Mouse (Mus musculus) thymus, postnatal 36 days (tissue): ENCODE measurements around the gene Pspn.

ENCODE experiments used
- DNase-seq, 2 experiments: peaks; one replicate each; pipeline ENCODE4 v3.0.0; 2022; ENCODE audit warnings: mixed read lengths in 2 of 2

Gene Pspn

DNA sequence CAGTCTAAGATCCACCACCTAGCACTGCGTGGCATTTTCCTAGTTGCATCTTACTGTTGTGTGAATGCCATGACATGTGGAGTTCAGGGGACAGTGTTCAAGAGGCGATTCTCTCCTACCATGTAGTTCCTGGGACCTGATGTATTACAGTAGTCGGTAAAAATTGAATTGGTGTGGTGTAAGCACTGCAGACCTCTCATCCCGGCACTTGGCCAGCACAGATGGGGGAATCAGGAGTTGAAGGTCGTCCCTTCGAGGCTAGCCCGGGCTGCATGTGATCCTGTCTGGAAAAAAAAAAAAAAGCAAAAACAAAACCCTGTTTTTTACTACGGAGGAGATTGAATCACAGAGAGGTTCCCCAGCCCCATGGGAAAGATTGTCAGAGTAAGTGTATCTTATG is 4.8 kb downstream of the Pspn start:
- DNase-seq = no peak

DNA sequence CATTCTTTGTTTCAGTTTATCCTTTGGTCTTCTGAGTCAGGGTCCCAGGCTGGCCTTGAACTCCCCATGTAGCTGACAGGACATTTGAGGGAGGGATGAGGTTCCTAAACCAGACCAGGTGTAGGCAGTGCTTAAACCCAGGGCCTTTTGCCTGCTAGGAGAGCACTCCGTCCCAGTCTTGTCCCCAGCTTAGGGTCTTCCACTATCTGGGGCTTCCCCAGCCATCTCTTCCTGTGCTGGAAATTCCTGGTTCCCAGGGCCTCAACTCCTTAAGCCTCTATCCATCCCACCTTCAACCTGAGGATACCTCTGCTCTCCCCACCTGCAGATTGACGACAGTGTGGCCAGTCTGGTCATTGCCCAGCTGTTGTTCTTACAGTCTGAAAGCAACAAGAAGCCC is 8.9 kb downstream of the Pspn start:
- no peak for DNase-seq

DNA sequence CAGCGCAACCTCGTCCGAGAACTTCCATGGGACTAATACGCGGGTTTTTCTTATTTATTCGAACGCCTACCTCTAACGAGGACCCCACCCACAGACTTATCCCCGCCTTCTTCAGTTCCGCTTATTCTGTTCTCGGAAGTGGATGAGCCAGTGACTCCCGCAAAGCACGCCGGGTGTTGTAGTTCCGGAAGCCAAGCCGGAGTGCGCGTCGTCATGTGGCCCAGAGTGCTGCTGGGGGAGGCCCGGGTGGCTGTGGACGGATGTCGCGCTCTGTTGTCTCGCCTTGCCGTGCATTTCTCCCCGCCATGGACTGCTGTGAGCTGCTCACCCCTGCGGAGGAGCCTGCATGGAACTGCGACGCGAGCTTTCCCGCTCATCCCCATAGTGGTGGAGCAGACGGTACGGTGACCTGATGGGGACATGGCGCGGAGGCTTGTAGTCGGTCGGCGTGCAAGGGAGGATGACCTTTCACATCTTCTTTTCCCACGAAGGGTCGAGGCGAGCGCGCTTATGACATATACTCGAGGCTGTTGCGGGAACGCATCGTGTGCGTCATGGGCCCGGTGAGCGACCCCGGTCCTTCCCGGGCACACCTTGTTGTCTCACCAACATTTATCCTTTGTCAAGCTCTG is 9.6 kb downstream of the Pspn start, which contains the start of gene Clpp:
Gene Clpp (plus strand): TSS at position 191 of the 632 bp plus-strand sequence.
- DNase-seq = peak; percentile 93 to 97

DNA sequence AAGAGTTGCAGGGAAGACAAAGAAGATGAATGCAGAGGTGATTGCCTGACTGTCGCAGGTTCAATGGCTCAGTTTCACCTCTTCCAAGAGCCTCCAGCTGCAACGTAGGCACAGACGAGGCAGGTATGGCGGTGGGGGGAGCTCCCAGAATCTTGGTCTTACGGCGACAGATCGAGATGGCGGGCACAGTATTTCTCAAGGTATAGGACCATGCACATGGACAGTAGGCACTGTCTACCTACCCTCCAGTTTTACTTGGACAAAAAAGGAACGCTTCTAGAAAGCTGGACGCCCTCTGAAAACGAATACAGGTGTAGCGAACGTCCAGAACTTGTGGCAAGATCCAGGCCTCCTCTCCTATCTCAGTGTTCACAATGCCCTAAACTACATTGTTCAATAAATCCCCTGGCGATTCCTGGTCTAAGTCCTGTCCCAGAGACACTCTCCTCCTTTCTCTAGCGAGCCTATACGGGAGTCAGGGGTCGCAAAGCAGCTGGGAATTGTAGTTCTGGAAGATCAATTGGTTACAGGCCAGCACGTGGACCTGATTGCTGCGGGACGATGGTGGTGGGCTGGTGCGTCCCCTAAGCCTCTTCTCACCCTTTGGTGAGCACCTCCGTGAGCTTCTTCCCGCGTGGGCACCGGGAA is 10.2 kb downstream of the Pspn start:
- DNase-seq = peak; percentile 19 to 38

DNA sequence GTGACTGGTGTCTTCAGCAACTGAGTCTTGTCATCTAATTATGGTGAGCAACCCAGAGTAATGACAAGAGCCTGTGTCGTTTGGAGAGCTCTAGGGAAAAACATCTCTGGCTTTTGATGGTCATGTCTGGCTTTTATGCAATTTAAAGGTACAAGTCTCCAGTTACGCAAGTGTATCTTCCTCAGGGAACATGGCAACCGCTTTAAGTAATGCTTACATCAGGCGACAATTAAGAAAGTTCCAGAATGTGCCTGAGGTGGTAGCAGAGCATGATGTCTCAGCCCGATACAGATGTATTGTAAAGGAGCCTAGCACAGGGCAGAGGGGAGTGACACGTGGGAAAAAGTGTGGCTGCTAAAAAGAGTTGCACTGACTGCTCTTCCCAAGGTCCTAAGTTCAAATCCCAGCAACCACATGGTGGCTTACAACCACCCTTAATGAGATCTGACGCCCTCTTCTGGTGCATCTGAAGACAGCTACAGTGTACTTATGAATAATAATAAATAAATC is 10.8 kb downstream of the Pspn start:
- no peak for DNase-seq

DNA sequence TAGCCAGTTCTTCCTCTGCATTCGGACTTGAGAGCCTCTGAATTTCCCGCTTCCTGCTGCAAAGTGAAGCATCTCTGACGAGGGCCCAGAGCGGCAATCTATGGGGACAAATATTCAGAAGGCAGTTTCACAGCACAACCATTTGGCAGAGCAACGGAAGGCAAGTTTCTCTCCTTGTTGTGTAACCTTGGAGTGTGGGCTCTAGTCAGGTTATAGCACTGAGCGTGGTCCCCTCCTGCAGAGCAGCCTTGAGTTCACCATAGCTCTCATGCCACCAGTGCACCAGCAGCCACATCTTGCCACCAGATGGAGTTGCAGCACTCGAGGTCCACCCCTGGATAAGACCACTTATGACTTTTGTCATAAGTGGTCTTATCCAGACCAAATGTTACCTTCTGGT is 11.4 kb downstream of the Pspn start:
- no peak for DNase-seq

DNA sequence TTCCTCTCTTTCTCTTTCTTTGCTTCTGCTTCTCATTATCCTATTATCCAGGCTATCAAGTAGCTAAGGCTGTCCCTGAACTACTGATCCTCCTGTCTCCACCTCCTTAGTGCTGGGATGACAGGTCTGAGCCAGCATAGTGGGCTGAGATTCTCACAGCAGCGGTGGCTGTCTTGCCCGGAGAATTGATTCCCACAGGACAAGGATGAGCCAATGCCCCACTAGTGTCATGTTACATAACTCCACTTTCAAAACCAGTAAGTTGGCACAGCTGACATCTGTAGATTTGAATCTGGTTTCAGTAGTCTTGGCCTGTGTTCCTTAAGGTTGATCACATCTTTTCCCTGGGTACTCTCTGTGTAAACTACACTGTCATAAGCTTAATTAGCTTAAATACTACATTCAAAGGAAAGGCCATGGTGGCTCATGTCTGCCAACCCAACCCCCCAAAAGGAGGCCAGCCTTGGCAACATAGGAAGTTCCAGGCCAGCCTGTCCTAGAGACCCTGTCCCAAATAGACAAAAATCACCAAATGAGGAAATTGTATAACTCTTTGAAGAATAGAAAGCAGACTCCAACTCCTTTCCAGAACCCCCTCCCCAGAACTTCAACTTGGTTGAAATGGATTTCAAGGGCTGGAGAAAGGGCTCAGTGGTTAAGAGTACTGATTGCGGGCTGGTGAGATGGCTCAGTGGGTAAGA is 13.6 kb downstream of the Pspn start:
- DNase-seq = no peak

DNA sequence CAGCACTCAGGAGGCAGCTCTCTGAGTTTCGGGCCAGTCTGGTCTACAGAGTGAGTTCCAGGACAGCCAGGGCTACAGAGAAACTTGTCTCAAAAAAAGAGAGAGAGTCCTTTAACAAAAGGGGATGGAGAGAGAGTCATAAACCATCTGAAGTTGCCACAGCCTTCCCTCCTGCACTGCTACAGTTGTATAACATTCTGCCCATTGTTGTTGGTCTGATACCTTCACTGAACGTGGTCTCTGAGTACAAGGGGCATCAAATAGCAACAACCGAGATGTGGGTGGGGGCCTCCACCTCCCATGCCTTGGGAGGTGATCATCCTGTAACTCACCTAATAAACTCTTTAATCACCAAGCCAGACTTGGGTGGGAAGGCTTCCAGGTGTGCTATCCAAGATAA is 14.2 kb downstream of the Pspn start:
- DNase-seq = no peak

DNA sequence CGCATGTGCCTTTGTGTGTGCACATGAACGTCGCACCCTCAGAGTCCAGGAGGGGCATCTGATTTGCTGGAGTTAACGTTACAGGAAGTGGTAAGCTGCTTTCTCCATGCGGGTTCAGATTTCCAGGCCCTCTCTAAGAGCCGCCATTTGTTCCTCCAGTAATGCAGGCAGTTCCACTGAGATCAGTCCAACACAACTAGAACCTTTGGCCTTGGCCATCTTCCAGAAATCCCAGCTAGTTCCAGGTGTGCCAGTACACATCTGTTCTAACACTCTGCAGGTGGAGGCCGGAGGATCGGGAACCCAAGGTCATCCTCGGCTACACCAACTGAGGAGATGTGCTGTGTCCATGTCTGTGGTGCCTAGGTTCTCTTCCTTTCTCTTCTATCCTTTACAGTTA is 14.9 kb downstream of the Pspn start:
- no peak for DNase-seq

DNA sequence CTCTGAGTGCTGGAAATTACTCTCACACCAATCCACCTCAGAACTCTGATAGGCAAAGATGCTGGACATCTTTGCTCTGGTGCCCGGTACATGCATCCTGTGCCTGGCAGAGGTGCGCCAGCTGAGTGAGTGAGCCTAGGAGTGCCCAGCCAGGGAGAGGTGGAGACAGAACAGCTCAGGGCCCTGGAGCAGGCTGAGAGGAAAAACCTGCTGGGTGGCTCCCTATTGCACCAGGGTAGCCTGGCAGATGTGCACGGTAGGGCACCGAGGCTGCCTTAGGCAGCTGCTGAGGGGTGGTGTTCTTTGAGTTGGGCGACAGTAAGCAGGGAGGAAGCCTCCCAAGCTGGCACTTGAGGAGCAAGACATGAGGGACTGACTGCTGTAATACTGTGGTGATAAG is 17.8 kb downstream of the Pspn start, which contains the start of gene Acer1:
Gene Acer1 (minus strand): TSS at position 114 of the 400 bp plus-strand sequence.
- no peak for DNase-seq

DNA sequence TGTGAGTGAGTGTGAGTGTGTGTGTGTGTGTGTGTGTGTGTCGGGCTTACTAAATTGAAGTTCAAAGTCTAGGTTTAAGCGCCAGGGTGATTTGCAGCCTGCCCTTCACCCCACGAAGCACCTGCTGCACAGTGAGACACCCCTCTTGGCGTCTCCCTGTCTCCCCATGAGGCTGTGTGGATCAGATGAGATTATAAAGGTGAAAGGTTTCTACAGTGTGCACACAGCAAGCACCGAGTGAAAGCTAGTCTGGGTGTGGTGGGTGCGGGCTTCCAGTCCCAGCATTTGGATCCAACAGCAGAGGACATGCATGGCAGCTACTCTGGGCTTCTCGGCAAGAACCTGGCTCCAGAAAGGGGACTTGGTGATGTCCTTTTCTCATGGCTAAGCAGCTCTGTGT is 18.8 kb downstream of the Pspn start:
- no peak for DNase-seq

DNA sequence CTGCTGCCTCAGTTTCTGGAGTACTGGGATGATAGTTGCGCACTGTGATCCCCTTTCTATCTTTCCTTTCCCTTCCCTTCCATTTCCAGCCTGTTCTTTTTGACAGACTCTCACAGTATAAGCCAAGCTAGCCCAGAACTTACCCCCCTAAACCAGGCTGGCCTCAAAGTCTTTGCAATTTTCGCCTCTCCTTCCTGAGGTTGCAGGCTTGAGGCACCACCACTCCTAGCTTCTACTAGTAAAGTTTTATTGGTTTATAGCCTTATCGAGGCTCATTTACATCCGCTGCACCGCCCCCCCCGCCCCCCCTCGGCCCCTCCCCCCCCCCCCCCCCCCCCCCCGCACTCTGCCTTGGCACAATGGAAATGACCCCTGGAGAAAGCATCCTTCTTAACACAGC is 20.3 kb downstream of the Pspn start:
- DNase-seq = no peak

DNA sequence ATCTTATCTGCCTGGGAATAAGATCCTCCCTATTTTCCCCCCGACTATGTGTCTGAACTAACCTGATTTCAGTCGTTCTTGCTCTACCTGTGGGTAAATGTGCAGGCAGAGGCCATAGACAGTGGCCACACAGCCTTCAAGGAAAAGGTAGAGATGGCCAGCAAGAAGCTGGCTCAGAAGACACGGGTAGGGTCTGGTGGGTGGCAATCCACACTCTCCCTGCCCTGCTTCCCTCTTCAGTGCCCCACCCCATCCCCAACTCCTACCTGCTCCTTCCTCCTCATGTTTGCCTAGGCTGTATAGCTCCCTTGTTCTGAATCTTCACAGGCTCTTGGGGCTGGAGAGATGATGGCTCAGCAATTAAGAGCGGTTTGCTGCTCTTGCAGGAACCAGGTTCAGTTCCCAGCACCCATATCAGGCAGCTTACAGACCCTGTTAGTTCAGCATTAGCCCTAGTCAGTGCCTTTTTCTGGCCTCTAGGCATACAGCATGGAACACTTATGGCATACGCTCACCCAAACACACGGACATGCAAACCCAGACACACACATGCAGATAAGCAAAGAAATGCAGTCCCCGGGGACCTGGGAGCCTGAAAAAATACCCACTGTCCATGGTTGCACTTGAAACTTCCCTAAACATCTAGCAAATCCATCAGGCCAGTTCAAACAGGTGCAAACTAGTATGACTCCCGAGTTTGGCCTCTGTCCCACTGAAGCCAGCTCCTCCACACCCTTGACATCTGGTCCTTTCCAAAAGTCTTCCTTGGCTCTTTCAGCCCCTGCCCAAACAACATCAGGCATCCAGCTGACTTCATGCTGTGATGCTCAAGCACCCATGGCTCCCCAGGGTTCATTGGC is 23.1 kb downstream of the Pspn start:
- no peak for DNase-seq

DNA sequence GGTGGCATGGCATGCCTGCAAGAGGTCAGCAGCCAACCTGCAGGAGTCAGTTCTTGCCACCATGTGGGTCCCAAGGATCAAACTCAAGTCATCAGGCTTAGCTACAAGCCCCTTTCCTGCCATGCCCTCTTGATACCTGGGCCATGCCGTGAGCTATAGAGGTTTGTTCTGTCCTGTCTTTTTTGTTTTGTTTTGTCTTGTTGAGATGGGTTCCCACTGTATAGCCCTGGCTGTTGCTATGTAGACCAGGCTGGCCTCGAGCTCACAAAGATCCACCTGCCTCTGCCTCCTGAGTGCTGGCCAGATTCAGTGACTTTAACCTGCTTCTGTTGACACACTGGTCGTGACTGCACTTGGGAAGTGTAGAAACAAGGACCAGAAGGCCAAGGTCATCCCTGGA is 24.4 kb downstream of the Pspn start:
- no peak for DNase-seq

DNA sequence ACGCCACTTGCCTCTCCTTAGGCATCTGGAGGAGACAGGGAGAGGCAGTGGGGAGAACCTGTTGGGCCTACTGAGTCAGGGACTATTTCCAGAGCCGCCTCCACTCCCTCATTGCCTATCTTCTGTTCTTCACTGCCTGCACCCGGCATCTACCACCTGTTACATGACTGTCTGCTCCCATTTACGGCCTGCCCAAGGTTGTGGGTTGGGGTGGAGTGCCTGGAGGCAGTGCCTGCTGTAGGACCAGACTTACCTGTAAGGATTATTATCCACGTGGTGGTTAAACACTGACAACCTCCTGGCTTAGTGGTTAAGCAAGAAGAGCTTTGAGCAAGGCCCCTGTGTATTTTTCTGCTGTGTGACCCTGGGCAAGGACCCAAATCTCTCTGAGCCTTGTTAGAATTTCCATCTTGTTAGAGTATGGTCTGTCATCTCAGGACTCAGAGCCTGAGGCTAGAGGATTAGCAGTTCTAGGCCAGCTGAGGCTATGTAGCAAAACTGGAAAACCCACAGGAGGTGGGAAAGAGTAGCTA is 25.0 kb downstream of the Pspn start:
- no peak for DNase-seq

DNA sequence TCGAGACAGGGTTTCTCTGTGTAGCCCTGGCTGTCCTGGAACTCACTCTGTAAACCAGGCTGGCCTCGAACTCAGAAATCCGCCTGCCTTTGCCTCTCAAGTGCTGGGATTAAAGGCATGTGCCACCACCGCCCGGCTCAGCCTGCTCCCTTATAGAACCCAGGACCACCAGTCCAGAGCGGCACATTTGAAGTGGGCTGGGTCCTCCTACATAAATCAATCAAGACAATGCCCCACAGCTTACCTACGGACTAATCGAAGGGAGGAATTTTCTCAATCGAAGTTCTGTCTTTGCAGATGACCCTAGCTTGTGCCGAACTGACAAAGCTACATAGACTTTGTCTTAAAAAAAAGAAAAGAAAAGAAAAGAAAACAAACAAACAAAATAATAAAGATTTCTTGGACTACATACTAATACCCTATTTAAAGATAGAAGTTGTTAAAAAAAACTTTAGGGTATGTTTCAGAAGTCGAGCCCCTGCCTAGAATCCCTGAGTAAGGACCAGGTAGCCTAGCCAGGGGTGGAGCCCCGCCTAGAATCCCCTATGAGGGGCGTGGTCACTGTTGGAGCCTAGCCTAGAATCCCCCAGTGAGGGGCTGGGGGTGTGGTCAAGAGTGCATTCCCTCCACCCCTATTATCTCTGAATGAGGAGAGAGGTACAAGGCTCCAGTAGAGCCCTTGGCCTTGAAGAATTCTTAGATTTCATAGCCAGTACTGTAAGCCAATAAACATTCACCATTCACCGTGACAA is 25.7 kb downstream of the Pspn start:
- DNase-seq = no peak

DNA sequence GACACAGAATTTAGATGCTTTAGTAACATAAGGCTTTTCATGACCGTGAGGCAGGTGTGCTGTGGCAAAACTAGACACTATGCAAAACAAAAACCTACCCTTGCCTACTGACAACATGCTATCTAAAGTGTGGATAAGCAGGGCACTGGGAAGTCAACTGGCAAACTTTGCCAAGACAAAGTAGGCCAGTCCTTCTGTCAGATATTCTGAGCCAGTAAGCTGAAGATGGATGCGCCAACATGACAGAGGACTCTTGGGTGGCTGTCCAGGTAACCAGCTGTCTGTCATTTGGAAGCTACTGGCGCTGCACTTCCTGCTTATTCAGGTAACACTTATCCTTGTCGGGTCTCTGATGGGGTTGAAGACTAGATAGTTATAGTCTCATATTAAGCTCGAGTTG is 29.7 kb downstream of the Pspn start:
- DNase-seq = no peak

DNA sequence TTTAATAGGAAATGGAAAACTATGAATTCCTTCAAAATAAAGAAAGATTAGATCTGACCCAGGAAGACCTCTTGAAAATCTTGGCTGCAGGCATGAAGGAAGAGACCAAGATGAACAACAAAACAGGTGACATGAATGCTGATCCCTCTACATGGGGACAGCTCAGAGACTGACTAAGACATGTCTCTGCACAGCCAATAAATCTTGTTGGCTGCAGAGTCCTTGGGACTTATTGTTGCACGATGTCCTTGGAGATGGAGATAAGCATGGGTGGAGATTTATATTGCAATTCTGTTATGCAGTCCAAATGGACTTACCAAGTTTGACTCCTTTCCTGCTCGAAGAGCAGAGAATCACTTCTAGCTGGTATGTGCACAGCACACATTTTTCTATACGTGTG is 30.5 kb downstream of the Pspn start:
- no peak for DNase-seq

DNA sequence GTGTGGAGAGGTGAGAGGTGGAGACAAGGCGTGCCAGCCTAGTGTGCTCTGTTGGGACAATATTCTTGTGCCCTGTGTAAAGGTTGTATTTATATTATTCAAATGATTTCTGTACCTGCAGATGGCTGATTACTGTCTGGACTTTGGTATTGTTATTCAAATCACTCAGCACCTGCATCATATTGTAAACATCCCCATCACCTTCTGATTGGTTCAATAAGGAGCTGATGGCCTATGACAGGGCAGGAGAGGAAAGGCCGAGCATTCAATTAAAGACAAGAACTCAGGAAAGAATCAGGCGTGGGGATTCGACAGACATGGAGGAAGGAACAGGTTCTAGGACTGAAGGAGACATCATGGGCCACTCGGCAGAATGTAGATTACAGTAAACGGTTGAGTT is 36.2 kb downstream of the Pspn start:
- DNase-seq = no peak

DNA sequence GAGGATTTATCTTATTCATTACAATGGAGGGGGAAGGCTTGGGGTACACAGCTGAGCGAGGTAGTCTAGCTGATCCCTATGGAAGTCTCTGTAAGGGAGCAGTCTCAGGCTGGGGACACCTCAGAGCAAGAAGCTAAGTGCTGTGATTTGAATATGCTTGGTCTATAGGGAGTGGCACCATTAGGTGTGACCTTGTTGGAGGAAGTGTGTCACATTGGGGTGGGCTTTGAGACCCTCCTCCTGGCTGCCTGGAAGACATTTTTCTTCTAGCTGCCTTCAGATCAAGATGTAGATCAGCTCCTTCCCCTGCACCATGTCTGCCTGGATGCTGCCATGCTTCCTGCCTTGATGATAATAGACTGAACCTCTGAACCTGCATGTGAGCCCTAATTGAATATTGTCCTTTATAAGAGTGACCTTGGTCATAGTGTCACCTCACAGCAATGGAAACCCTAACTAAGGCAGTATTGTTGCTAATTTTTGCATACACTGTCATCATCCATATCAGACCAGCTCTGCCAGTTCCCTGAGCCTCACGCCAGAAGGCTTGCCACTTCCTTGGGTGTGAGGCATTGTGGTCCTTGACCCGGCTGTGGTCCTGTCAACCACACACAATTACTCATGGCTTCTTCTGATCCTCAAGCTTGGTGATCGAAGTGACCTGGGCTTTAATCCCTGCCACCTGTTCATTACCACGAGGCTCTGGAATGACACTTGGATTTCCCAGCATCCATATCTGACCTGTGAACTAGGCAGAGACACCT is 37.0 kb downstream of the Pspn start:
- DNase-seq = no peak

DNA sequence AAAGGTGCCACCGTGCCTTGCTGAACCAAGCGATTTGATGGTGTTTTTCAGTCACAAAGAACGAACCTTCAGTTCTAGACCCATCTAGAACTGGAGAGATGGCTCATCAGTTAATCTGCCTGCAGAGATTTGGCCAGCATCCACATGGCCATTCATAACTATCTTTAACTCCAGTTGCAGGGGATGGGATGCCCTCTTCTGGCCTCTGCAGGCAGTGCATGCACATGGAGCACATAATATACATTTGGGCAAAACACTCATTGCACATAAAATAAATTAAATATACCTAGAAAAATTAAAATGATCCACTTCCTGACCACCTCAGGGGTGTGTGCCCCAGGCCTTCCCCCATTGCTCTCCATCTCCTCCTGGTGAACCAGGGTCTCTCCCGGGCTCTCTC is 37.9 kb downstream of the Pspn start:
- no peak for DNase-seq
